Mouse (Mus musculus) forebrain, embryonic 14.5 days (tissue): ENCODE measurements around the gene Jpt1. TPM values are rescaled to one million over a fixed set of nuclear protein-coding genes. Genes with fewer than 3 reads are reported as not detected.

ENCODE experiments used
- ATAC-seq: fragments of 200-750 bp; cut with Nextera tagmentation; 2 replicates; pipeline ENCODE4 v1.8.0; 2017; ENCODE audit warnings: mild to moderate bottlenecking, moderate library complexity
- DNase-seq: peaks from one replicate; pipeline ENCODE4 v3.0.0-alpha.2; 2015; ENCODE audit warnings: low spot score
- H3K27ac ChIP-seq: fragments of 300-500 bp; sonication (generic); 2 replicates; pipeline ENCODE4 v1.5.1; 2014; ENCODE audit warnings: low read depth, mild to moderate bottlenecking, control low read depth, low read length, moderate library complexity
- H3K27me3 ChIP-seq: fragments of 300-500 bp; sonication (generic); replicated peaks from 2 replicates; pipeline ENCODE4 v1.6.1; 2014; ENCODE audit warnings: low read length, control low read depth, mixed read lengths; ENCODE audit not compliant: control insufficient read depth, insufficient read depth
- H3K36me3 ChIP-seq: fragments of 300-500 bp; sonication (generic); 2 replicates; pipeline ENCODE4 v1.6.1; 2014; ENCODE audit warnings: low read length, control low read depth; ENCODE audit not compliant: control insufficient read depth, insufficient read depth
- H3K4me1 ChIP-seq: fragments of 300-500 bp; sonication (generic); 2 replicates; pipeline ENCODE4 v1.6.1; 2014; ENCODE audit warnings: antibody characterized with exemption, low read length, control low read depth; ENCODE audit not compliant: control insufficient read depth, insufficient read depth
- H3K4me2 ChIP-seq: fragments of 300-500 bp; sonication (generic); 2 replicates; pipeline ENCODE4 v1.6.1; 2014; ENCODE audit warnings: mild to moderate bottlenecking, control low read depth, low read length
- H3K4me3 ChIP-seq: fragments of 300-500 bp; sonication (generic); 2 replicates; pipeline ENCODE4 v1.5.1; 2014; ENCODE audit warnings: low read depth, low read length, control low read depth
- H3K9ac ChIP-seq: fragments of 300-500 bp; sonication (generic); 2 replicates; pipeline ENCODE4 v1.6.1; 2014; ENCODE audit warnings: mild to moderate bottlenecking, low read length, control low read depth, moderate library complexity
- H3K9me3 ChIP-seq: fragments of 300-500 bp; sonication (generic); replicated peaks from 2 replicates; pipeline ENCODE4 v1.6.1; 2016; ENCODE audit warnings: low read length, control low read depth, mixed read lengths; ENCODE audit not compliant: control insufficient read depth
- WGBS: fragments of 180-500 bp; shearing (Covaris S2); extraction: QIAGEN DNeasy Blood & Tissue Kit; methylation state at CpG from one replicate; pipeline ENCODE4 v1.1.7; 2014; 5-methylcytosine and 5-hydroxymethylcytosine counted together
- polyA plus RNA-seq: library from polyadenylated mRNA; unstranded; fragments of >200 nt; fragmentation: Nextera tagmentation; extraction: Ambion mirVana; gene quantifications from 2 replicates; pipeline ENCODE4 v1.2.1, GENCODE M21; 2014

Gene Jpt1
- polyA plus RNA-seq, 1 experiment from 2014 or later = 2,168 TPM

- Histone ChIP-seq H3K4me2 (no peak overlapping the region), H3K9ac (no peak overlapping the region), H3K4me3 (no peak overlapping the region), H3K27ac (no peak overlapping the region), H3K27me3 (no peaks in the 10 kb centered on the region), H3K4me1 (no peaks in the 10 kb centered on the region), H3K9me3 (no peaks in the 10 kb centered on the region), H3K36me3 (peaks cover 12% of the 10 kb centered on the region)
- WGBS = 83% methylated on average over 5 of the region's 5 CpGs
- DNase-seq (no peak), ATAC-seq (no peak)
These were observed 2.8 kb upstream of the Jpt1 start for GRCm38 (mm10) chr11:115516942-115517341.

GRCm38 (mm10) chr11:115515021-115515420 lies 834 bp upstream of the Jpt1 start:
- H3K4me1 ChIP-seq = peaks cover 15% of the 10 kb centered on the region
- H3K27me3 ChIP-seq = no peaks in the 10 kb centered on the region
- H3K36me3 ChIP-seq = no peaks in the 10 kb centered on the region
- no peaks in the 10 kb centered on the region for H3K9me3 ChIP-seq
- peak overlapping the region; percentile 43; the same call in 1 of the 2 replicates for H3K4me2 ChIP-seq
- no peak overlapping the region for H3K27ac ChIP-seq
- no peak for ATAC-seq
- H3K4me3 ChIP-seq = no peak overlapping the region
- no peak for DNase-seq
- H3K9ac ChIP-seq = no peak overlapping the region
- WGBS = 74% methylated on average over 6 of the region's 6 CpGs

- no peaks in the 10 kb centered on the region for H3K9me3 ChIP-seq
- ATAC-seq = peak; percentile 71
- H3K4me3 ChIP-seq = peak overlapping the region; percentile 100
- peak; percentile 69 for DNase-seq
- H3K4me2 ChIP-seq = peak overlapping the region; percentile 91
- H3K27ac ChIP-seq = peak overlapping the region; percentile 83
- 0 out of 2 replicates have a peak, but pooled peaks cover 4% of the 10 kb centered on the region for H3K36me3 ChIP-seq
- under 1% methylated on average over 55 of the region's 57 CpGs for WGBS
- no peaks in the 10 kb centered on the region for H3K27me3 ChIP-seq
- H3K9ac ChIP-seq = peak overlapping the region; percentile 100
- peaks cover 25% of the 10 kb centered on the region for H3K4me1 ChIP-seq
These were observed 633 bp downstream of the Jpt1 start for GRCm38 (mm10) chr11:115513271-115514237.

- WGBS = 8% methylated on average over 8 of the region's 8 CpGs
- H3K9me3 ChIP-seq = no peaks in the 10 kb centered on the region
- peak overlapping the region; percentile 100 for H3K9ac ChIP-seq
- ATAC-seq (no peak), DNase-seq (peak; percentile 39)
- H3K4me1 ChIP-seq = peaks cover 33% of the 10 kb centered on the region
- peak overlapping the region; percentile 83 for H3K27ac ChIP-seq
- H3K36me3 ChIP-seq = 0 out of 2 replicates have a peak, but pooled peaks cover 4% of the 10 kb centered on the region
- H3K4me3 ChIP-seq = peak overlapping the region; percentile 100
- H3K4me2 ChIP-seq = peak overlapping the region; percentile 91
- H3K27me3 ChIP-seq = no peaks in the 10 kb centered on the region
These were observed 1.6 kb downstream of the Jpt1 start for GRCm38 (mm10) chr11:115512407-115513183.

GRCm38 (mm10) chr11:115512004-115512403 lies 2.2 kb downstream of the Jpt1 start:
- Histone ChIP-seq H3K27me3 (no peaks in the 10 kb centered on the region), H3K9ac (peak overlapping the region; percentile 100), H3K27ac (peak overlapping the region; percentile 83), H3K4me3 (peak overlapping the region; percentile 100), H3K4me1 (peaks cover 33% of the 10 kb centered on the region), H3K4me2 (peak overlapping the region; percentile 91), H3K36me3 (peaks cover 4% of the 10 kb centered on the region; the same call in 1 of the 2 replicates), H3K9me3 (no peaks in the 10 kb centered on the region)
- DNase-seq (peak; percentile 73), ATAC-seq (no peak)
- WGBS = 7% methylated on average over 3 of the region's 3 CpGs

GRCm38 (mm10) chr11:115511121-115511520 lies 3.1 kb downstream of the Jpt1 start:
- Histone ChIP-seq H3K9me3 (no peaks in the 10 kb centered on the region), H3K9ac (peak overlapping the region; percentile 100), H3K27me3 (no peaks in the 10 kb centered on the region), H3K4me1 (peaks cover 33% of the 10 kb centered on the region), H3K4me3 (peak overlapping the region; percentile 100), H3K36me3 (peaks cover 10% of the 10 kb centered on the region; the same call in 1 of the 2 replicates), H3K4me2 (peak overlapping the region; percentile 91), H3K27ac (no peak overlapping the region)
- no peak for ATAC-seq
- WGBS = 69% methylated on average over 2 of the region's 2 CpGs
- DNase-seq = no peak

GRCm38 (mm10) chr11:115510507-115510888 lies 3.7 kb downstream of the Jpt1 start:
- no peak for DNase-seq
- H3K9ac ChIP-seq = peak overlapping the region; percentile 100; the same call in 1 of the 2 replicates
- H3K4me2 ChIP-seq = peak overlapping the region; percentile 91
- H3K9me3 ChIP-seq = no peaks in the 10 kb centered on the region
- no peaks in the 10 kb centered on the region for H3K27me3 ChIP-seq
- peaks cover 10% of the 10 kb centered on the region; the same call in 1 of the 2 replicates for H3K36me3 ChIP-seq
- H3K4me3 ChIP-seq = peak overlapping the region; percentile 100
- no peak for ATAC-seq
- 46% methylated on average over 5 of the region's 5 CpGs for WGBS
- no peak overlapping the region for H3K27ac ChIP-seq
- H3K4me1 ChIP-seq = peaks cover 33% of the 10 kb centered on the region

- 38% methylated on average over 6 of the region's 6 CpGs for WGBS
- ATAC-seq = no peak
- Histone ChIP-seq H3K27ac (peak overlapping the region; percentile 30; the same call in 1 of the 2 replicates), H3K4me2 (peak overlapping the region; percentile 91), H3K36me3 (peaks cover 12% of the 10 kb centered on the region; the same call in 1 of the 2 replicates), H3K27me3 (no peaks in the 10 kb centered on the region), H3K9ac (peak overlapping the region; percentile 100), H3K4me3 (peak overlapping the region; percentile 100), H3K9me3 (no peaks in the 10 kb centered on the region), H3K4me1 (peaks cover 33% of the 10 kb centered on the region)
- peak; percentile 39 for DNase-seq
These were observed 4.2 kb downstream of the Jpt1 start for GRCm38 (mm10) chr11:115509773-115510506.
